Mouse (Mus musculus) embryonic fibroblast, embryonic 13.5 days (primary cell): ENCODE results near the gene Polr2j. TPM values are rescaled to one million over a fixed set of nuclear protein-coding genes. Genes with fewer than 3 reads are reported as not detected.

Source experiments
- H3K27ac ChIP-seq: 2 replicates; pipeline ENCODE4 v1.5.1; 2012; ENCODE audit warnings: low read length, control low read depth, inconsistent platforms; ENCODE audit not compliant: insufficient read depth
- H3K4me1 ChIP-seq: 2 replicates; pipeline ENCODE4 v1.6.1; 2011; ENCODE audit warnings: low read length; ENCODE audit not compliant: control insufficient read depth, insufficient read depth
- H3K4me3 ChIP-seq: 2 replicates; pipeline ENCODE4 v1.5.1; 2011; ENCODE audit warnings: mild to moderate bottlenecking, control low read depth, low read length; ENCODE audit not compliant: insufficient read depth
- CTCF ChIP-seq: IDR thresholded peaks from 2 replicates; pipeline ENCODE4 v1.5.1; 2011; ENCODE audit warnings: mild to moderate bottlenecking, control low read depth, low read length, moderate library complexity, borderline replicate concordance; ENCODE audit not compliant: insufficient read depth
- POLR2A ChIP-seq: IDR thresholded peaks from 2 replicates; pipeline ENCODE4 v1.6.1; 2011; ENCODE audit warnings: low read depth, mild to moderate bottlenecking, control low read depth, low read length, moderate library complexity
- polyA plus RNA-seq: library from polyadenylated mRNA; stranded (reverse); fragments of >200 nt; gene quantifications from 2 replicates; pipeline ENCODE4 v1.2.4, GENCODE M21; 2011; ENCODE audit warnings: low read depth; ENCODE audit not compliant: missing spikeins, insufficient read length

The Polr2j gene
- polyA plus RNA-seq, 1 experiment = 67.7 TPM

GRCm38 (mm10) chr5:136084144-136084881, 32.1 kb upstream of the Polr2j start:
- no peak for TF ChIP-seq POLR2A
- TF ChIP-seq CTCF = no peak
- Histone ChIP-seq H3K27ac (no peak overlapping the region), H3K4me3 (peak overlapping the region; percentile 82), H3K4me1 (0 out of 2 replicates have a peak, but pooled peaks cover 6% of the 10 kb centered on the region)

- Histone ChIP-seq H3K27ac (no peak overlapping the region), H3K4me3 (peak overlapping the region; percentile 82), H3K4me1 (0 out of 2 replicates have a peak, but pooled peaks cover 6% of the 10 kb centered on the region)
- no peak for TF ChIP-seq CTCF
- no peak for TF ChIP-seq POLR2A
These were observed 31.4 kb upstream of the Polr2j start for GRCm38 (mm10) chr5:136084891-136085651.

GRCm38 (mm10) chr5:136086290-136086689, 30.1 kb upstream of the Polr2j start:
- H3K4me1 ChIP-seq = 0 out of 2 replicates have a peak, but pooled peaks cover 6% of the 10 kb centered on the region
- H3K4me3 ChIP-seq = no peak overlapping the region
- TF ChIP-seq CTCF (no peak), POLR2A (no peak)
- no peak overlapping the region for H3K27ac ChIP-seq

- no peak overlapping the region for H3K27ac ChIP-seq
- no peak overlapping the region for H3K4me3 ChIP-seq
- TF ChIP-seq POLR2A (no peak), CTCF (peak; percentile 34; the same call in 1 of the 2 replicates)
- 0 out of 2 replicates have a peak, but pooled peaks cover 7% of the 10 kb centered on the region for H3K4me1 ChIP-seq
These were observed 27.4 kb upstream of the Polr2j start for GRCm38 (mm10) chr5:136088821-136089575.

GRCm38 (mm10) chr5:136091927-136092326, 24.5 kb upstream of the Polr2j start:
- Histone ChIP-seq H3K4me1 (0 out of 2 replicates have a peak, but pooled peaks cover 4% of the 10 kb centered on the region), H3K27ac (no peak overlapping the region), H3K4me3 (no peak overlapping the region)
- TF ChIP-seq CTCF (no peak), POLR2A (no peak)

- TF ChIP-seq POLR2A (no peak), CTCF (no peak)
- Histone ChIP-seq H3K4me3 (no peak overlapping the region), H3K27ac (peak overlapping the region; percentile 68), H3K4me1 (0 out of 2 replicates have a peak, but pooled peaks cover 4% of the 10 kb centered on the region)
These were observed 22.0 kb upstream of the Polr2j start for GRCm38 (mm10) chr5:136094249-136095010.

GRCm38 (mm10) chr5:136095089-136095488, 21.3 kb upstream of the Polr2j start:
- H3K4me1 ChIP-seq = 0 out of 2 replicates have a peak, but pooled peaks cover 4% of the 10 kb centered on the region

GRCm38 (mm10) chr5:136098536-136098935, 17.9 kb upstream of the Polr2j start:
- H3K4me1 ChIP-seq = 0 out of 2 replicates have a peak, but pooled peaks cover 4% of the 10 kb centered on the region

More at GRCm38 (mm10) chr5:136095089-136095488, 21.3 kb upstream of the Polr2j start:
- TF ChIP-seq CTCF (no peak), POLR2A (no peak)
- H3K4me3 ChIP-seq = no peak overlapping the region
- peak overlapping the region; percentile 12; the same call in 1 of the 2 replicates for H3K27ac ChIP-seq

More at GRCm38 (mm10) chr5:136098536-136098935, 17.9 kb upstream of the Polr2j start:
- no peak overlapping the region for H3K27ac ChIP-seq
- no peak overlapping the region for H3K4me3 ChIP-seq
- TF ChIP-seq CTCF (no peak), POLR2A (no peak)
